25 mouse cellular contexts compared by ENCODE assay signal in genomic region chr3:107321141-107321540, GRCm38 (mm10). TPM values are rescaled to one million over a fixed set of nuclear protein-coding genes. Genes with fewer than 3 reads are reported as not detected.
DNase-seq lines count a peak whose midpoint lies in the region; TF ChIP-seq lines count a peak whose summit lies in the region.
"Had no signal": no experiment of that assay in that cellular context is flagged by ENCODE, and none has a peak within 500 bp of the region (broad histone marks: within the 10 kb centered on the region; RNA-seq: fewer than 3 reads in every experiment).

No protein-coding gene starts in this region.

- no peak overlapping the region for H3K4me3 ChIP-seq in liver, adult 2 months (ENCODE audit: insufficient read depth, low read depth, low read length)
- H3K4me3 ChIP-seq in MEL (ENCODE audit: control insufficient read depth in 1 of 2, insufficient read depth in 1 of 2, low read depth in 2 of 2, low read length in 2 of 2) = no peak overlapping the region
- H3K4me3 ChIP-seq: embryonic facial prominence, embryonic 12.5 days; embryonic facial prominence, embryonic 15.5 days; heart, embryonic 12.5 days; heart, embryonic 15.5 days; hindbrain, embryonic 10.5 days; hindbrain, embryonic 13.5 days; intestine, embryonic 15.5 days had no signal

- no peak for TF ChIP-seq CTCF in liver, adult 2 months (IDR thresholded peaks at IDR 0.05; ENCODE audit: low read depth, low read length)
- no peak for TF ChIP-seq CTCF in MEL (IDR thresholded peaks at IDR 0.05 in 2 of 3, conservative IDR thresholded peaks at IDR 0.05 in 1 of 3; ENCODE audit: control insufficient read depth in 1 of 3, insufficient read depth in 1 of 3, low read depth in 2 of 3, low read length in 3 of 3, poor library complexity in 1 of 3, severe bottlenecking in 1 of 3)

- DNase-seq in liver, adult 2 months (ENCODE audit: extremely low read depth, low read depth, low spot score) = peak; percentile 55
- DNase-seq in liver (no peak), MEL (ENCODE audit: low read depth, low spot score) (no peak)
- DNase-seq in adrenal gland, postnatal 10 days = peak; percentile 33
- peak; percentile 40 to 41 for DNase-seq in adrenal gland, postnatal 36 days
- DNase-seq in layer of hippocampus, adult 9-10 months (ENCODE audit: low spot score) = no peak
- DNase-seq in frontal cortex, postnatal 10 days (ENCODE audit: low spot score in 2 of 2) = no peak
- DNase-seq: cerebellum, adult 11 months; cerebellum, adult 2 months; cerebellum, adult 9-11 months; cerebellum, postnatal 25 days; forebrain, postnatal 0 days; gastrocnemius, postnatal 25 days; heart, adult 18-20 months; heart, postnatal 10 days; heart, postnatal 36 days had no signal

- no peaks in the 10 kb centered on the region for H3K9me3 ChIP-seq in MEL (replicated peaks; ENCODE audit: insufficient read depth, low read length)
- H3K9me3 ChIP-seq: embryonic facial prominence, embryonic 12.5 days; embryonic facial prominence, embryonic 15.5 days; G1E; heart, embryonic 12.5 days; heart, embryonic 15.5 days; hindbrain, embryonic 10.5 days; hindbrain, embryonic 13.5 days; intestine, embryonic 15.5 days had no signal

- TF ChIP-seq POLR2A in liver, adult 2 months (IDR thresholded peaks at IDR 0.05; ENCODE audit: extremely low read depth, insufficient read depth, low read length) = no peak
- TF ChIP-seq POLR2A in MEL (IDR thresholded peaks at IDR 0.05; ENCODE audit: control insufficient read depth in 1 of 2, insufficient read depth in 1 of 2, low read depth in 1 of 2, low read length in 2 of 2, poor library complexity in 1 of 2) = no peak

- H3K79me2 ChIP-seq in liver, adult 2 months (ENCODE audit: control insufficient read depth, insufficient read depth, low read length) = peaks cover 15% of the 10 kb centered on the region; the same call in 1 of the 2 replicates
- peaks cover 71% of the 10 kb centered on the region for H3K79me2 ChIP-seq in MEL (ENCODE audit: control insufficient read depth, insufficient read depth, low read length, poor library complexity)

- H3K4me1 ChIP-seq in liver, adult 2 months (ENCODE audit: control insufficient read depth, insufficient read depth, low read length) = peaks cover 14% of the 10 kb centered on the region
- H3K4me1 ChIP-seq in MEL (ENCODE audit: control insufficient read depth in 1 of 2, insufficient read depth in 2 of 2, low read length in 2 of 2) = peaks cover 13 to 17% of the 10 kb centered on the region in 2 experiments

- H3K27me3 ChIP-seq in liver, adult 2 months (ENCODE audit: control insufficient read depth, insufficient read depth, low read length) = no peaks in the 10 kb centered on the region
- no peaks in the 10 kb centered on the region for H3K27me3 ChIP-seq in MEL (ENCODE audit: control insufficient read depth in 1 of 2, insufficient read depth in 2 of 2, low read length in 2 of 2)
- H3K27me3 ChIP-seq: CH12.LX; embryonic facial prominence, embryonic 12.5 days; embryonic facial prominence, embryonic 15.5 days; heart, embryonic 12.5 days; heart, embryonic 15.5 days; hindbrain, embryonic 13.5 days; intestine, embryonic 15.5 days had no signal

- no peak for TF ChIP-seq RAD21 in MEL (IDR thresholded peaks at IDR 0.05; ENCODE audit: low read depth, low read length)

- no peak overlapping the region for H3K27ac ChIP-seq in liver, adult 2 months (replicated peaks; ENCODE audit: insufficient read depth, low read depth, low read length)
- no peak overlapping the region for H3K27ac ChIP-seq in MEL (ENCODE audit: control insufficient read depth, low read depth, low read length)
- H3K27ac ChIP-seq: embryonic facial prominence, embryonic 12.5 days; embryonic facial prominence, embryonic 15.5 days; heart, embryonic 15.5 days; hindbrain, embryonic 10.5 days; hindbrain, embryonic 13.5 days; intestine, embryonic 15.5 days had no signal

- TF ChIP-seq EP300 in MEL (IDR thresholded peaks at IDR 0.05; ENCODE audit: low read depth in 1 of 2, low read length in 2 of 2) = no peak

- H3K9ac ChIP-seq in liver, adult 2 months (ENCODE audit: low read depth, low read length) = no peak overlapping the region
- no peak overlapping the region for H3K9ac ChIP-seq in MEL (ENCODE audit: control insufficient read depth, low read depth, low read length, poor library complexity, severe bottlenecking)
- H3K9ac ChIP-seq: embryonic facial prominence, embryonic 12.5 days; embryonic facial prominence, embryonic 15.5 days; forebrain, postnatal 0 days; heart, embryonic 12.5 days; heart, embryonic 15.5 days; hindbrain, embryonic 13.5 days; intestine, embryonic 15.5 days had no signal

- H3K36me3 ChIP-seq in liver, adult 2 months (ENCODE audit: control insufficient read depth, insufficient read depth, low read length) = peaks cover 27% of the 10 kb centered on the region
- peaks cover 27 to 59% of the 10 kb centered on the region in 2 experiments for H3K36me3 ChIP-seq in MEL (ENCODE audit: control insufficient read depth in 1 of 2, insufficient read depth in 2 of 2, low read length in 2 of 2)

- 54% methylated on average over 2 of the region's 2 CpGs for WGBS in liver, adult 2 months

TF ChIP-seq in MEL, 35 proteins besides CTCF, POLR2A, EP300 and RAD21:
- TF ChIP-seq POLR2AphosphoS2 (IDR thresholded peaks at IDR 0.05; ENCODE audit: low read length) = 0 out of 2 replicates have a peak, but pooled peaks have one; percentile 33
- no peak for TF ChIP-seq NELFE (IDR thresholded peaks at IDR 0.05; ENCODE audit: low read depth, low read length)
- no peak for TF ChIP-seq GATA1 (IDR thresholded peaks at IDR 0.05; ENCODE audit: low read depth, low read length)
- no peak for TF ChIP-seq TCF12 (IDR thresholded peaks at IDR 0.05; ENCODE audit: low read depth, low read length)
- no peak for TF ChIP-seq POLR2AphosphoS5 (IDR thresholded peaks at IDR 0.05; ENCODE audit: borderline replicate concordance, low read depth, low read length)
- no peak for TF ChIP-seq MAX (IDR thresholded peaks at IDR 0.05; ENCODE audit: low read length)

RNA-seq across cellular contexts. Expression of gene Rbm15, which starts 12.3 kb away (rescaled TPM):
- 17.2 and 17.7 TPM in 2 replicates for total RNA-seq in liver, adult 2 months (2014; rRNA removed)
- 4.2 and 4.4 TPM in 2 replicates for polyA plus RNA-seq in liver, adult 2 months (2012; rRNA removed)
- 29.4 and 33.1 TPM in 2 replicates for total RNA-seq in MEL (2012; rRNA removed)
- 10 to 100 TPM in 1 of 2 experiments, not detected in 1; 18.1 TPM for polyA plus RNA-seq in MEL (2012; ENCODE audit: insufficient read depth in 1 of 2, insufficient read length in 2 of 2, low read depth in 1 of 2, low replicate concordance in 2 of 2, missing spikeins in 1 of 2)
- 10 to 100 TPM; 35.7 to 39.0 TPM for total RNA-seq in adrenal gland, postnatal 10 days (2021)
- 10 to 100 TPM; 36.5 to 40.8 TPM for total RNA-seq in adrenal gland, postnatal 36 days (2021)

RNA-seq across cellular contexts. Expression of gene Slc16a4, which starts 30.1 kb away (rescaled TPM):
- not detected in 2 replicates for total RNA-seq in liver, adult 2 months (2014; rRNA removed)
- polyA plus RNA-seq in liver, adult 2 months (2012; rRNA removed) = not detected in 2 replicates
- 0.04 TPM in 1 of 2 replicates, not detected in the other for total RNA-seq in MEL (2012; rRNA removed)
- polyA plus RNA-seq in MEL (2012; ENCODE audit: insufficient read depth in 1 of 2, insufficient read length in 2 of 2, low read depth in 1 of 2, low replicate concordance in 2 of 2, missing spikeins in 1 of 2) = under 1 TPM in 1 of 2 experiments, not detected in 1; 0.65 TPM
- total RNA-seq in adrenal gland, postnatal 10 days (2021) = under 1 TPM; 0.60 to 0.73 TPM
- under 1 TPM; 0.23 to 0.63 TPM for total RNA-seq in adrenal gland, postnatal 36 days (2021)
- polyA plus RNA-seq: G1E had no signal

RNA-seq across cellular contexts. Expression of gene Lamtor5, which starts 42.5 kb away (rescaled TPM):
- total RNA-seq in liver, adult 2 months (2014; rRNA removed) = 50.9 and 52.1 TPM in 2 replicates
- polyA plus RNA-seq in liver, adult 2 months (2012; rRNA removed) = 48.9 and 54.5 TPM in 2 replicates
- 129 TPM in 2 replicates for total RNA-seq in MEL (2012; rRNA removed)
- 100 to 1,000 TPM; 104 to 170 TPM for polyA plus RNA-seq in MEL (2012; ENCODE audit: insufficient read depth in 1 of 2, insufficient read length in 2 of 2, low read depth in 1 of 2, low replicate concordance in 2 of 2, missing spikeins in 1 of 2)
- 10 to 100 TPM; 71.5 to 73.4 TPM for total RNA-seq in adrenal gland, postnatal 10 days (2021)
- total RNA-seq in adrenal gland, postnatal 36 days (2021) = 10 to 100 TPM; 83.2 to 87.6 TPM

Comparison
In these comparisons a context has a peak if more than half of its experiments do, and no peak if none do; other contexts are left out.
1. DNase-seq: peak in liver, adult 2 months (single experiment), adrenal gland, postnatal 10 days (single experiment) and adrenal gland, postnatal 36 days (2 of 2); none in liver (single experiment), MEL (single experiment), layer of hippocampus, adult 9-10 months (single experiment) and frontal cortex, postnatal 10 days (0 of 2).